Mouse (Mus musculus) gastrocnemius, postnatal 10 days (tissue): Measurements from ENCODE around the gene Gramd2. TPM values are rescaled to one million over a fixed set of nuclear protein-coding genes. Genes with fewer than 3 reads are reported as not detected.

Experiments
- DNase-seq: peaks from one replicate; pipeline ENCODE4 v3.0.0; 2021; ENCODE audit warnings: mixed read lengths
- total RNA-seq, 2 experiments: library from RNA; stranded (reverse); gene quantifications; 2 replicates each; pipeline ENCODE4 v1.2.3; 2021

Gramd2 gene
- total RNA-seq, 2 experiments from 2014 or later = 0.21 to 1.6 TPM

DNA sequence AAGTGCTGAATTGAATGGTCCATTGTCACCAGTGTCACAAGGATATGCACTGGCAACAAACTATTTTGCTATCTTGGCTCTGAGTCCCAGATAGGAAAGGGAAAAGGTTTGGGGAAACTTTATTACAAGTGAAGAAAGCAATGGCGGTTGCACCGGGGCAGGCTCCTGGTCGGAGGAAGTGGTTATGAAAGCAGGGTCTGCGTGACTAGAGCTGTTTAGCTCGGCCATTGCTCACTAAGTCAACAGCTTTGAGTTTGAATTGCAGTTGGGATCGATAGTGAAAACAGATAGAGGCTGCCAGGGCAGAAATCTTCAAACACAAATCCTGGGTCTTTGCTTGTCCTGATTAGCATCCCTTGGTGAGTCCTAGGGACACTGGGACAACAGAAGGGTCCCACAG, 12.0 kb upstream of the Gramd2 start:
- DNase-seq = no peak

DNA sequence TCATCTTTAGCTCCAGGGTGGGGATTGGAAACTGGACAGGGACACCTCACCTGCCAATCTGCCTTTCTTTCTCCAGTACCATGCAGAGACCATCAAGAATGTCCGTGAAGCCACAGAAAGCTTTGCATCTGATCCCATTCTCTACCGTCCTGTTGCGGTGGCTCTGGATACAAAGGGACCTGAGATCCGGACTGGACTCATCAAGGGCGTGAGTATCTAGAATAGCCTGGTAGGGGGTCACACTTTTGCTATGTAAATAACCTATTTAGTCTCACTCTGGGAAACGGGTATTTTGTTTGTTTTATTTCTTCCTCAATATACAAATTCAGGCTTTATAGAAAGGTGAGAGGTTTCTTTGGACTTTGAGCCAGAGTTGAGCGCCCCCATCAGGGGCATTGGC, 11.5 kb upstream of the Gramd2 start:
- no peak for DNase-seq

DNA sequence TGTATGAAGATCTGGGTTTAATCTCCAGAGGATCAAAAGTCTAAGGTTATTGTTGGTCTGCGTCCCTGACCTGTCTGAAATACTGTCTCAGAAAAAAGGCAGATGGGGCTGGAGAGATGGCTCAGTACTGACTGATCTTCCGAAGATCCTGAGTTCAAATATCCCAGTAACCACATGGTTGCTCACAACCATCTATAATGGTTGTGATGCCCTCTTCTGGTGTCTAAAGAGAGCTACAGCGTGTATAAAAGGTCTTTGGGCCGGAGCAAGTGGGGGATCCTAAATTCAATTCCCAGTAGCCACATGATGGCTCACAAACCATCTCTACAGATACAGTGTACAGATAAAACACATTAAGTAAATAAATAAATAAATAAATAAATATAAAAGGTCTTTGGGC, 10.8 kb upstream of the Gramd2 start:
- DNase-seq = no peak

DNA sequence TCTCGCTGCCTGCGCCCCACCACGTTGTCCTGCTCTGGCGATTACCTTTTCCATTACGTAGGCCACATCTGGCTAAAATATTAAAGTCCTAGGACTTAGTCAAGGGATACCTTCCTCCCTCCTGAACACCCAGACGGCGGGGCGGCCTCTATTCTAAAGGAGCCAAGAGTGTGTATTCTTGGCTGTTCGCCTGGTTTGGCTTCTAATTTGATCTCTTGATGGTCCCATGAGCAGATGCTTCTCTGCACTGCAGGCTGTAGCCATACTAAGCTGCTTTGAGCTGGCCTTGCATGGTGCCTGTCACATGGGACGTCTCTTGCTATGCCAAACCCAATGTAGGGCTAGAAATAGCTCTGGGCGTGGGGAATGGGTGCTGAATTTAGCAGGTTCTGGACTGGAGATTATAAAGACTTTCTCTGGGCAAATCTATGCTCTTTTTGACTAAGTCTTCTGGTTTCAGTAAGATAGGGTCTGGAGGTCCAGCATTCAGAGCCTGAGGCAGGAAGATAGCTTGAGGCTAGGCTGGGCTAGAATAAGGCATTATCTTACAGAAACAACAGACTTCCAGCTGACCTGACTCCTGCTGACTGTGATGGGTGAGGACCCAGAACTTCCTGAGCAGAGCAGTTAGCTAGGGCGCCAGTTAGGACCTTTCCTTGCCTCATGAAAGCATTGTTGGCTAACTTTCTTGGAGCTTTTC, 7.6 kb upstream of the Gramd2 start:
- DNase-seq = peak; percentile 57

DNA sequence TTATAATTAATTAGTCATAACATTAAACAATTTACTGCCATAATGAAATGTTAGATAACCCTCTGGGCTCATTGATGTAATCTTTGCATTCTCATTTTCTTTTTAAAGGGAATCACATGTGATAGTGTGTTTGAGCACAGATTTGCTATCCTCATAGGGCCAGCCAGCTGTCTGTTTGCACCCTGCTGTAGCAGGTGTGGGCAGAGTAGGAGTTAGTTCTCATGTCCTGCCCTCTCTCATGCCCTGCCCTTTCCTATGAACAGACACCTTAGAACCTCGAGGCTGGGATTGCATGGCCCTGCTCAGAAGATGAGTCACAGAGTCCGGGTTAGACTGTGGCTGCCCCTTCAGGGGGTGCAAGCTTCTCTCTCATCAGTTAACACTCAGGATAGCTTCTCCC, 6.5 kb upstream of the Gramd2 start:
- DNase-seq = no peak

GRCm38 (mm10) chr9:59675598-59675997, 4.3 kb upstream of the Gramd2 start:
- peak; percentile 49 for DNase-seq

DNA sequence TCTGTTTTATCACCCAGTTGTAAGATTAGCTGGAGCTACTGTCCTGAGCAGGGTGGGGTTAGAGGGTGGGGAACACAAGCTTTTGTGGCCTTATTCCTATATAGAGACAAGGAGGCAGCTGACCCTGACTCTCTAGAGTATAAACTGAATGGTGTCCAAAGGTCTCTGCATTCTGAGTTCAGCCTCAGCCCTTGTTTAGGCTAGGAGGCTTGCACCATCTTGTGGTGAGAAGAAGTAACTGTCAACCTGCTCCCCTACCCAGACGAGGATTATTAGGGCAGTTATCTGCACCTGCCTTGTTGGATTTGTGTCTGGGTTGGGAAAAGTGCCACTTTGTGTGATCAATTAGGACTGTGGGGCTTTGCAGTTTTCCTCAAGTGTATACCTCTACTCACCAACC, 1.6 kb upstream of the Gramd2 start:
- DNase-seq = no peak

- DNase-seq = no peak
Measured at GRCm38 (mm10) chr9:59680534-59680875, 561 bp downstream of the Gramd2 start.

DNA sequence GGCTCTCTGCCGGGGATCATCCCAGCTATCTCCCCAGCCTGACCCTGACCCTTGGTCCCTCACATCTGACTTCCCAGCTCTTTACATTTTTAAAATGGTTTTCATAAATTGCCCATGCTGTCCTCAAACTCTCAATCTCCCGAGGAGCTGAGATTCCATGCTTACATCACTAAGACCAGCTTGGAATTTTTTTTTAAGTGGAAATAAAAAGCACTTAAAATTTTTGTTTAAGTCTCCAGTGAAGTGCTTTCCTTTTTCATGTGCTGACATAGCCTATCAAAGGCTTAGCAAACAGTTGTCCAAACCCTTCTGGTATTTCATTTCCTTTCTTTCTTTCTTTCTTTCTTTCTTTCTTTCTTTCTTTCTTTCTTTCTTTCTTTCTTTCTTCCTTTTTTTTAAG, 4.1 kb downstream of the Gramd2 start:
- no peak for DNase-seq

- no peak for DNase-seq
Measured at GRCm38 (mm10) chr9:59687416-59688046, 7.6 kb downstream of the Gramd2 start.

GRCm38 (mm10) chr9:59691635-59692094, 11.7 kb downstream of the Gramd2 start:
- peak; percentile 84 for DNase-seq

DNA sequence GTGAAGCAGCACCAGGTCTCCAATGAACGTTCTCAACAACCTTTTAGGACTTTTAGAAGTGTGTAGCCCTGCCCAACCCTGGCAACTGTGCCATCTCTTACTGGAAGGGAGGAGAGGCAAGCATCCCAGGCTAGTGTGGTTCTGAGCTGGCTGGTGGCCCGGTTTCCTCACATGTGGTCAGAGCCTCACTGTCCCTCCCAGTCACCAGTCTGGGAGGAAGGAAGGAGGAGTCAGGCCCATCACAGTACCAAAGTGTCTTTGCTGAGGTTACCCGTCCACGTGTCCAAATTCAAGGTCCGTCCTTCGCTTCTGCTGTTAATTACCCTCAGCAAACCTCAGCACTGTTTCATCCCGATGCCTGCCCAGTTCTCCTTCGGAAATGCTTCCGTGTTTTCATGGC, 12.2 kb downstream of the Gramd2 start:
- peak; percentile 63 for DNase-seq

- no peak for DNase-seq
Measured at GRCm38 (mm10) chr9:59694571-59695450, 14.9 kb downstream of the Gramd2 start.

GRCm38 (mm10) chr9:59695451-59695813, 15.5 kb downstream of the Gramd2 start:
- DNase-seq = no peak

DNA sequence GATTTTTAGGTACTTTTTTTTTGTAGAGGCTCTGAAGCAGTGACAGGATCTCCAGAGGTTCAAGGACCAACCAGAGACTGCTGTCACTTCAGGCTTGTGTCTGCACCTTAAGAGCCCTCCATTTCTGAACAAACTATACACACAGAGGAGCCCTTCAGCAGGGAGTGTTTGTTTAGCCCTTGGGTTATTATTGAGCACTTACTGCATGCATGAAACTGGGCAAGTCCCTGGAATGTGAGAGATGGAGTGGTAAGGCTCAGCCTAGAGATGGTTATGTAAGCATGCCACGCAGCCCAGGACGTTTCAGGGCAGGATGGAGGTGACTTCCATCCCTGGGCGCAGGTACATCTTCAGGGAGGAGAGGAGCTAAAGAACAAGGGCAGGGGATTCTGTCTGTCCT, 16.4 kb downstream of the Gramd2 start:
- DNase-seq = no peak

- DNase-seq = no peak
Measured at GRCm38 (mm10) chr9:59701094-59701493, 21.1 kb downstream of the Gramd2 start.

GRCm38 (mm10) chr9:59703099-59703498, 23.2 kb downstream of the Gramd2 start:
- DNase-seq = no peak

GRCm38 (mm10) chr9:59706850-59707825, 27.2 kb downstream of the Gramd2 start:
- DNase-seq = no peak

DNA sequence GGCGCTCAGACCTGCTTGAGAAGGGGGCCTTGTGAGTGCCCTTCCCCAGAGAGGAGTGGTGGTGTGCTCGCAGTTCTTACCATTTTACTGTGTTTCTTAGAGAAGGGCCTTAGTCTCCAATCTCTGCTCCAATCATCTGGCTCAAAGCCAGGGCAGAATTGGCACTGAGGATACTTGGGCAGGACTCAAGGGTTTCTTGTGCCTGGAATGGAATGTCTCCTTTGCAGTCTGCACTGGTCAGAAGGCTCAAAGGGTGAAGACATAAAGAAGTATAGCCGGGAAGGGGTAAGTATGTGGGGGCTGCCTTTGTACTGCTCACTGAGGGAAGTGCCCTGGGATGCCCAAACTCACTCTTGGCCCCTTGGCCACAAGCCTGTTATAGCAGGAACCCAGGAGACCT, 29.3 kb downstream of the Gramd2 start:
- peak; percentile 23 for DNase-seq

- DNase-seq = no peak
Measured at GRCm38 (mm10) chr9:59716275-59716898, 36.4 kb downstream of the Gramd2 start.

DNA sequence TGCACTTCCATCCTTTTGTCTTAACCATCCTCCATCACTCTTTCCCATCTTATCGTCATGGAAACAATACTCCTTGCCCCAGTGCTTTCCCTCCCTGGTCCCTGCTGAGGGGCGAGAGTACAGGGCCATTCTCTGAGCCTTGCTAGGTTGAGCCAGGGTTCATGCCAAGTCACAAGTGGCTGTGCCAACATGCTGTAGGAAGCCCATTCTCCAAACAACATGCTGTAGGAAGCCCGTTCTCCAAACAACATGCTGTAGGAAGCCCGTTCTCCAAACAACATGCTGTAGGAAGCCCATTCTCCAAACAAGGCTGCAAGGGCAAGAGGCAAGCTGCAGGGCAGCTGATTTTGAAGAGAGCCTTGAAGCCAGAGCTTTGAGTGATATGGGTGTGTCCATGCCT, 38.3 kb downstream of the Gramd2 start:
- no peak for DNase-seq

DNA sequence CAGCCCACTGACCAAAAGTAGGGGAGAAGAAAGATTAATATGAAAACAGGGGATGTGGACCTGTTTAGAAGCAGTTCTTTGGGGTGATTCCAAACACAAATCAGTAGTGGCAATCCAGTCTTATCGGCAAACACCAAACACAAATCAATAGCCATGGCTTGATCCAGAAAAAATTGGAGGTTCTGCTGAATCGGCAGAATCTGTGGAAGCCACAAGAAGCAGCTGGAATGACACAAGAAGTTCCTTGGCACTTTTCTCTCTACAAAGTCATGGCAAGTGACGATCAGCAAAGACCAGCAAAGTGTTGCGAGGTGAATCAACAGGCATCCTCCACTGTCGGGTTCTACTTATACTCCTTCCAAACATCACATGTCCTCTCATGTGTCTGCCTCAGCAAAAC, 41.2 kb downstream of the Gramd2 start:
- DNase-seq = no peak
